Mouse (Mus musculus) adrenal gland, postnatal 14 days (tissue): Measurements from ENCODE around the gene 2310057N15Rik. TPM values are rescaled to one million over a fixed set of nuclear protein-coding genes. Genes with fewer than 3 reads are reported as not detected.
"Not testable (repeated sequence)": the region's sequence is repeated elsewhere in the genome, so short reads cannot be mapped to it uniquely, and the experiment has no call there.

ENCODE experiments used
- DNase-seq: peaks from one replicate; pipeline ENCODE4 v3.0.0; 2021; ENCODE audit warnings: mixed read lengths
- long read RNA-seq, 2 experiments: library from polyadenylated mRNA; stranded (forward); transcript quantifications; one replicate each; pipeline ENCODE4 v2.0.0; 2021
- total RNA-seq: library from RNA; stranded (reverse); gene quantifications from 2 replicates; pipeline ENCODE4 v1.2.3, GENCODE M21; 2021

2310057N15Rik gene
- total RNA-seq, result not detected in 2 replicates
- long read RNA-seq, experiment 1, result 0 reads
- long read RNA-seq, experiment 2, result 0 reads

- no peak for DNase-seq
Measured at GRCm38 (mm10) chr16:88774106-88774505, at the start of gene 2310057N15Rik. TSS of gene 2310057N15Rik (minus strand) at chr16:88774206.

GRCm38 (mm10) chr16:88823736-88824135, 49.7 kb upstream of the 2310057N15Rik start:
- no peak for DNase-seq

- no peak for DNase-seq
Measured at GRCm38 (mm10) chr16:88820066-88820465, 46.1 kb upstream of the 2310057N15Rik start, which contains the start of gene Krtap15. TSS of gene Krtap15 (plus strand) at chr16:88820215.

- no peak for DNase-seq
Measured at GRCm38 (mm10) chr16:88811827-88812226, 37.8 kb upstream of the 2310057N15Rik start, which contains the start of gene Gm20741. TSS of gene Gm20741 (minus strand) at chr16:88812220.

- no peak for DNase-seq
Measured at GRCm38 (mm10) chr16:88786786-88787185, 12.8 kb upstream of the 2310057N15Rik start.

- DNase-seq, result no peak
Measured at GRCm38 (mm10) chr16:88777596-88777995, 3.6 kb upstream of the 2310057N15Rik start, which contains the start of gene Gm5965. TSS of gene Gm5965 (plus strand) at chr16:88777896.

GRCm38 (mm10) chr16:88758547-88758946, 15.5 kb downstream of the 2310057N15Rik start, which contains the start of gene 2310034C09Rik:
TSS of gene 2310034C09Rik (plus strand) at chr16:88758847.
- not testable (repeated sequence) for DNase-seq

GRCm38 (mm10) chr16:88751535-88751934, 22.5 kb downstream of the 2310057N15Rik start, which contains the start of gene Krtap13:
TSS of gene Krtap13 (minus strand) at chr16:88751635.
- DNase-seq, result not testable (repeated sequence)

GRCm38 (mm10) chr16:88747943-88748342, 26.1 kb downstream of the 2310057N15Rik start:
- no peak for DNase-seq

GRCm38 (mm10) chr16:88744750-88745340, 29.2 kb downstream of the 2310057N15Rik start:
- no peak for DNase-seq

- no peak for DNase-seq
Measured at GRCm38 (mm10) chr16:88735391-88735790, 38.6 kb downstream of the 2310057N15Rik start.

GRCm38 (mm10) chr16:88728812-88729275, 45.2 kb downstream of the 2310057N15Rik start, which contains the start of gene Krtap13-1:
TSS of gene Krtap13-1 (plus strand) at chr16:88728862.
- no peak for DNase-seq

Other genes with a start within 250 kb of the 2310057N15Rik start
- not detected in 2 replicates for gene Cldn8, start 211.0 kb downstream of the 2310057N15Rik start, total RNA-seq
- not detected in 2 replicates for gene Krtap24-1, start 161.9 kb downstream of the 2310057N15Rik start, total RNA-seq
- not detected in 2 replicates for gene 2310079G19Rik, start 146.5 kb downstream of the 2310057N15Rik start, total RNA-seq
- not detected in 2 replicates for gene Krtap26-1, start 126.4 kb downstream of the 2310057N15Rik start, total RNA-seq
- not detected in 2 replicates for gene Krtap27-1, start 102.5 kb downstream of the 2310057N15Rik start, total RNA-seq
- not detected in 2 replicates for gene 2310061N02Rik, start 66.2 kb downstream of the 2310057N15Rik start, total RNA-seq
- gene Krtap13-1, start 45.3 kb downstream of the 2310057N15Rik start, total RNA-seq, result not detected in 2 replicates
- gene Krtap13, start 22.6 kb downstream of the 2310057N15Rik start, total RNA-seq, result not detected in 2 replicates
- gene 2310034C09Rik, start 15.4 kb downstream of the 2310057N15Rik start, total RNA-seq, result not detected in 2 replicates
- gene Gm5965, start 3.7 kb upstream of the 2310057N15Rik start, total RNA-seq, result not detected in 2 replicates
- gene Gm20741, start 38.0 kb upstream of the 2310057N15Rik start, total RNA-seq, result not detected in 2 replicates
- gene Krtap15, start 46.0 kb upstream of the 2310057N15Rik start, total RNA-seq, result not detected in 2 replicates
- gene Krtap14, start 51.9 kb upstream of the 2310057N15Rik start, total RNA-seq, result not detected in 2 replicates
- not detected in 2 replicates for gene Krtap19-1, start 95.2 kb upstream of the 2310057N15Rik start, total RNA-seq
- not detected in 2 replicates for gene Krtap19-2, start 100.1 kb upstream of the 2310057N15Rik start, total RNA-seq
- gene Krtap19-3, start 103.8 kb upstream of the 2310057N15Rik start, total RNA-seq, result not detected in 2 replicates
- not detected in 2 replicates for gene Krtap19-4, start 110.9 kb upstream of the 2310057N15Rik start, total RNA-seq
- not detected in 2 replicates for gene Krtap19-5, start 122.3 kb upstream of the 2310057N15Rik start, total RNA-seq
- not detected in 2 replicates for gene Krtap19-9b, start 158.1 kb upstream of the 2310057N15Rik start, total RNA-seq
- not detected in 2 replicates for gene Krtap16-3, start 188.7 kb upstream of the 2310057N15Rik start, total RNA-seq
- not detected in 2 replicates for gene Krtap22-2, start 236.6 kb upstream of the 2310057N15Rik start, total RNA-seq
- not detected in 2 replicates for gene Gm10229, start 241.1 kb upstream of the 2310057N15Rik start, total RNA-seq